Comparison of ENCODE assay signal across 9 mouse cellular contexts in the genomic region with DNA sequence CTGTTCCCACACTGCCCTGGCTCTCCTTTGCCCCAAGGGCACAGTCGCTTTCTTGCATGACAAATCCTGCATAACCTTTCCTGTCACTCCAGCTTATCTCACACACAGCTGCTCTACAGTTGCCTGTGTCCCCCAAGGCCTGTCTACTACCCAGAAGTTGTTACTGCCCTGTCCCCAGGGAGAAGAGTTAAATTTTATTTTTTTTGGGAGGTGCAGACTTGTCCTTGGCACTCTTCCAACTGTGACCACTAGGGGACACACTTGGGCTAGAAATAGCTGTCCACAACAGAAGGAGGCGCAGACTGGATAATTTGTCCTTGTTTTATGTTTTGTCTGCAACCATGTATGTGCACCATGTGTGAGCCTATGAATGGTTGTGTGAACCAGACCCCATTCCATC. TPM values are rescaled to one million over a fixed set of nuclear protein-coding genes. Genes with fewer than 3 reads are reported as not detected.
DNase-seq lines count a peak whose midpoint lies in the region; ATAC-seq and TF ChIP-seq lines count a peak whose summit lies in the region.
"Had no signal": no experiment of that assay in that cellular context is flagged by ENCODE, and none has a peak within 500 bp of the region (broad histone marks: within the 10 kb centered on the region; RNA-seq: fewer than 3 reads in every experiment).

No protein-coding gene starts in this region.

- 0 out of 2 replicates have a peak overlapping the region, but pooled peaks have one; percentile 24 for H3K9ac ChIP-seq in heart, embryonic 15.5 days
- H3K9ac ChIP-seq in kidney, embryonic 15.5 days: no peak overlapping the region

- no peak overlapping the region for H3K4me2 ChIP-seq in heart, embryonic 15.5 days
- no peak overlapping the region for H3K4me2 ChIP-seq in kidney, embryonic 15.5 days

- ATAC-seq in heart, embryonic 15.5 days (replicated peaks; ENCODE audit: insufficient number of reproducible peaks, insufficient read depth, low FRiP score, low read depth): no peak
- peak; percentile 56 for ATAC-seq in kidney, embryonic 15.5 days (replicated peaks; ENCODE audit: low FRiP score)
- ATAC-seq in megakaryocyte, adult 5-6 weeks (ENCODE audit: poor library complexity, severe bottlenecking): peak; percentile 85

- intact Hi-C loops in gastrocnemius, postnatal 36 days (cut with DNase I): no loop called here

- peak; percentile 58; the same call in 1 of the 2 replicates for TF ChIP-seq CTCF in small intestine, adult 2 months (IDR thresholded peaks at IDR 0.05; ENCODE audit: extremely low read depth, insufficient read length, insufficient replicate concordance, low read depth, low read length)

- H3K36me3 ChIP-seq in heart, embryonic 15.5 days: peaks cover 5% of the 10 kb centered on the region; the same call in 1 of the 2 replicates
- peaks cover 6% of the 10 kb centered on the region; the same call in 1 of the 2 replicates for H3K36me3 ChIP-seq in kidney, embryonic 15.5 days
- H3K36me3 ChIP-seq in small intestine, adult 2 months (ENCODE audit: control insufficient read depth, insufficient read depth, low read length): peaks cover 2% of the 10 kb centered on the region; the same call in 1 of the 2 replicates

- 8% methylated on average over 2 of the region's 2 CpGs for WGBS in heart, embryonic 15.5 days
- WGBS in kidney, embryonic 15.5 days: 29% methylated on average over 2 of the region's 2 CpGs
- 46% methylated on average over 2 of the region's 2 CpGs for WGBS in small intestine, adult 2 months

- H3K4me1 ChIP-seq in heart, embryonic 15.5 days (replicated peaks): peaks cover 16% of the 10 kb centered on the region
- H3K4me1 ChIP-seq in kidney, embryonic 15.5 days: 0 out of 2 replicates have a peak, but pooled peaks cover 3% of the 10 kb centered on the region
- peaks cover 2% of the 10 kb centered on the region; the same call in 1 of the 2 replicates for H3K4me1 ChIP-seq in small intestine, adult 2 months (ENCODE audit: control insufficient read depth, insufficient read depth, insufficient read length, low read length)

- peak overlapping the region; percentile 68 for H3K27ac ChIP-seq in heart, embryonic 15.5 days
- H3K27ac ChIP-seq in kidney, embryonic 15.5 days: no peak overlapping the region
- H3K27ac ChIP-seq in small intestine, adult 2 months (ENCODE audit: insufficient read depth, low read depth, low read length): no peak overlapping the region

- H3K4me3 ChIP-seq in heart, embryonic 15.5 days: no peak overlapping the region
- no peak overlapping the region for H3K4me3 ChIP-seq in kidney, embryonic 15.5 days (replicated peaks)
- H3K4me3 ChIP-seq in small intestine, adult 2 months (ENCODE audit: low read depth, low read length): no peak overlapping the region
- H3K4me3 ChIP-seq: megakaryocyte, embryonic 14.5 days had no signal

- no peaks in the 10 kb centered on the region for H3K27me3 ChIP-seq in heart, embryonic 15.5 days
- H3K27me3 ChIP-seq in kidney, embryonic 15.5 days: no peaks in the 10 kb centered on the region
- no peaks in the 10 kb centered on the region for H3K27me3 ChIP-seq in small intestine, adult 2 months (ENCODE audit: control insufficient read depth, insufficient read depth, low read length)

- peak; percentile 71 for DNase-seq in gastrocnemius, adult 18-20 months (ENCODE audit: low spot score)
- DNase-seq in gastrocnemius, postnatal 36 days: no peak
- DNase-seq in R1 (ENCODE audit: low read depth, low spot score): peak; percentile 70
- DNase-seq in embryo, embryonic 11.5 days (ENCODE audit: low read depth, low spot score): peak; percentile 46

- H3K9me3 ChIP-seq in heart, embryonic 15.5 days (replicated peaks): no peaks in the 10 kb centered on the region
- no peaks in the 10 kb centered on the region for H3K9me3 ChIP-seq in kidney, embryonic 15.5 days (replicated peaks)
- H3K9me3 ChIP-seq: megakaryocyte, embryonic 14.5 days had no signal

- TF ChIP-seq POLR2A in small intestine, adult 2 months (IDR thresholded peaks at IDR 0.05; ENCODE audit: low read depth, low read length): no peak

RNA-seq across cellular contexts. Expression of a gene that starts 21.2 kb away (rescaled TPM):
- total RNA-seq in gastrocnemius, adult 18-20 months (2021): 10 to 100 TPM; 20.9 to 21.8 TPM
- total RNA-seq in gastrocnemius, postnatal 36 days (2021): 10 to 100 TPM; 21.4 to 22.4 TPM
- polyA plus RNA-seq in heart, embryonic 15.5 days (2015; fragmentation: Nextera tagmentation; extraction: Ambion mirVana): 96.3 and 113 TPM in 2 replicates
- 123 and 138 TPM in 2 replicates for polyA plus RNA-seq in kidney, embryonic 15.5 days (2015; fragmentation: Nextera tagmentation; extraction: Ambion mirVana)
- 91.5 and 106 TPM in 2 replicates for total RNA-seq in megakaryocyte, adult 5-6 weeks (2015)
- total RNA-seq in megakaryocyte, adult 5-6 weeks (2017): 53.1 and 76.1 TPM in 2 replicates
- polyA plus RNA-seq in small intestine, adult 2 months (2012; rRNA removed): 33.6 and 47.4 TPM in 2 replicates

RNA-seq across cellular contexts. Expression of a gene that starts 41.5 kb away (rescaled TPM):
- 1 to 10 TPM; 7.3 to 9.4 TPM for total RNA-seq in gastrocnemius, adult 18-20 months (2021)
- total RNA-seq in gastrocnemius, postnatal 36 days (2021): 1 to 10 TPM; 8.3 to 8.6 TPM
- 41.0 and 45.6 TPM in 2 replicates for polyA plus RNA-seq in heart, embryonic 15.5 days (2015; fragmentation: Nextera tagmentation; extraction: Ambion mirVana)
- polyA plus RNA-seq in kidney, embryonic 15.5 days (2015; fragmentation: Nextera tagmentation; extraction: Ambion mirVana): 73.0 and 74.0 TPM in 2 replicates
- total RNA-seq in megakaryocyte, adult 5-6 weeks (2015): 68.0 and 69.3 TPM in 2 replicates
- total RNA-seq in megakaryocyte, adult 5-6 weeks (2017): 57.1 and 62.0 TPM in 2 replicates
- polyA plus RNA-seq in small intestine, adult 2 months (2012; rRNA removed): 19.7 and 35.5 TPM in 2 replicates

RNA-seq across cellular contexts. Expression of a gene that starts 44.0 kb away (rescaled TPM):
- total RNA-seq in gastrocnemius, adult 18-20 months (2021): 1 to 10 TPM; 1.8 to 3.4 TPM
- total RNA-seq in gastrocnemius, postnatal 36 days (2021): 1 to 10 TPM; 2.0 to 3.0 TPM
- polyA plus RNA-seq in heart, embryonic 15.5 days (2015; fragmentation: Nextera tagmentation; extraction: Ambion mirVana): 14.8 and 15.9 TPM in 2 replicates
- polyA plus RNA-seq in kidney, embryonic 15.5 days (2015; fragmentation: Nextera tagmentation; extraction: Ambion mirVana): 29.0 and 30.3 TPM in 2 replicates
- 40.0 and 43.6 TPM in 2 replicates for total RNA-seq in megakaryocyte, adult 5-6 weeks (2015)
- total RNA-seq in megakaryocyte, adult 5-6 weeks (2017): 40.6 and 43.1 TPM in 2 replicates
- polyA plus RNA-seq in small intestine, adult 2 months (2012; rRNA removed): 0.41 TPM in 1 of 2 replicates, not detected in the other

RNA-seq across cellular contexts. Expression of a gene that starts 47.6 kb away (rescaled TPM):
- total RNA-seq in gastrocnemius, adult 18-20 months (2021): not detected
- not detected for total RNA-seq in gastrocnemius, postnatal 36 days (2021)
- polyA plus RNA-seq in heart, embryonic 15.5 days (2015; fragmentation: Nextera tagmentation; extraction: Ambion mirVana): not detected in 2 replicates
- not detected in 2 replicates for polyA plus RNA-seq in kidney, embryonic 15.5 days (2015; fragmentation: Nextera tagmentation; extraction: Ambion mirVana)
- total RNA-seq in megakaryocyte, adult 5-6 weeks (2015): not detected in 2 replicates
- not detected in 2 replicates for total RNA-seq in megakaryocyte, adult 5-6 weeks (2017)
- not detected in 2 replicates for polyA plus RNA-seq in small intestine, adult 2 months (2012; rRNA removed)

RNA-seq across cellular contexts. Expression of a gene that starts 48.4 kb away (rescaled TPM):
- total RNA-seq in gastrocnemius, adult 18-20 months (2021): not detected
- total RNA-seq in gastrocnemius, postnatal 36 days (2021): not detected
- polyA plus RNA-seq in heart, embryonic 15.5 days (2015; fragmentation: Nextera tagmentation; extraction: Ambion mirVana): not detected in 2 replicates
- not detected in 2 replicates for polyA plus RNA-seq in kidney, embryonic 15.5 days (2015; fragmentation: Nextera tagmentation; extraction: Ambion mirVana)
- 0.21 TPM in 1 of 2 replicates, not detected in the other for total RNA-seq in megakaryocyte, adult 5-6 weeks (2015)
- total RNA-seq in megakaryocyte, adult 5-6 weeks (2017): 0.16 and 0.55 TPM in 2 replicates
- polyA plus RNA-seq in small intestine, adult 2 months (2012; rRNA removed): not detected in 2 replicates

Comparison
In these comparisons a context has a peak if more than half of its experiments do, and no peak if none do; other contexts are left out.
1. DNase-seq: peak in gastrocnemius, adult 18-20 months (single experiment), R1 (single experiment) and embryo, embryonic 11.5 days (single experiment); none in gastrocnemius, postnatal 36 days (0 of 2).
2. RNA of a gene that starts 41.5 kb away (total RNA-seq): 57.1 to 69.3 TPM in megakaryocyte, adult 5-6 weeks; 7.3 to 9.4 TPM in gastrocnemius, adult 18-20 months and 8.3 to 8.6 TPM in gastrocnemius, postnatal 36 days; every median in the first group is over 4 times any median in the second.
3. RNA of a gene that starts 44.0 kb away (total RNA-seq): 40.0 to 43.6 TPM in megakaryocyte, adult 5-6 weeks; 1.8 to 3.4 TPM in gastrocnemius, adult 18-20 months and 2.0 to 3.0 TPM in gastrocnemius, postnatal 36 days; every median in the first group is over 4 times any median in the second.